Mouse (Mus musculus) neutrophil, adult 5-6 weeks (primary cell): ENCODE results near the gene 1700057G04Rik. TPM values are rescaled to one million over a fixed set of nuclear protein-coding genes. Genes with fewer than 3 reads are reported as not detected.
"Not testable (repeated sequence)": the region's sequence is repeated elsewhere in the genome, so short reads cannot be mapped to it uniquely, and the experiment has no call there.

Experiments
- ATAC-seq: fragments of 151-379, 151-347 bp; 2 replicates; pipeline ENCODE4 v1.8.0; 2017; ENCODE audit warnings: mild to moderate bottlenecking, moderate TSS enrichment; ENCODE audit not compliant: insufficient number of reproducible peaks, poor library complexity, low FRiP score, severe bottlenecking; ENCODE audit errors: extremely low read depth
- total RNA-seq: library from RNA; stranded (forward); fragments of 200-1000 nt; gene quantifications from 2 replicates; pipeline ENCODE4 v1.2.3, GENCODE M21; 2017

The 1700057G04Rik gene
- total RNA-seq, 1 experiment from 2014 or later = not detected

DNA sequence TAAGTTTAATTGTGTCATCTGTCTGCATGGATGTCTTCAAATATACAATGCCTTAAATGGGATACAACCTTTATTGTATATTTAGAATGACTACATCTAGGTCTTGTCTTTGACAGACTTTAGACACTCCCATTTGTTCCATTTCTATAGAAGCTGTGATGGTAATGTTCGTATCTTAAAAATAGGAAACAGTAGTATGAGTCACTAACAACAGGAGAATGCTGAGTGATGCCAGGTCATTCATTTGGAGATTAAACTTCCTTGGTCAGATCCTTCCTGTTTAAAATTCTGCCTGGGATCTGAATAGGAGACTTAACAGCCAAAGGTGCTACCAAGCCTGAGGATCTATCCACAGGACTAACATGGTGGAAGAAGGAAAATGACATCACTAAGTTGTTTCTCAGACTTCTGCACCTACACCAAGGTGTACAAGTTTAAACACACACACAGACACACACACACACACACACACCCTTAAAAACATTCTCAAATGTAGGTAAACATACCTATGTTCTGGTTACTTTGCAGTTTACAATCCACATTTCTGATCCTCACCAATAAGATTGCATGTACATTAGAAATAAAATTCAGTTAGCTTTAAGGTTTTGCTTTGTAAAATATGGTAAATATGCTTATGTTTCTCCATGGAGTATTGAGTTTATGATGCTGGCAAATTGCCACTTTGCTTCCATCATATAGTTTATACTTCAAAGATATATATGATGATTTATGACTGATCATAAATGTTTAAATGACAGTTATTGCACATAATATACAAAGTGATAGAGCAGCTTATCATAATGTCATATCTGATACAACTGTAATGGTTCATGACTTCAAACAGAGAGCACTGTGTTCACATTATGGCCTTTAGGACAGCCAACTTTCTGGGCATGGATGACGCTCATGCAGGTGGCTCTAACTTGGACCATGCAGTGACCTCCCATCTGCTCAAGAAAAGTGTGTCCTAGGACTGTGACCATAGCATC is 15.3 kb upstream of the 1700057G04Rik start:
- ATAC-seq = no peak

DNA sequence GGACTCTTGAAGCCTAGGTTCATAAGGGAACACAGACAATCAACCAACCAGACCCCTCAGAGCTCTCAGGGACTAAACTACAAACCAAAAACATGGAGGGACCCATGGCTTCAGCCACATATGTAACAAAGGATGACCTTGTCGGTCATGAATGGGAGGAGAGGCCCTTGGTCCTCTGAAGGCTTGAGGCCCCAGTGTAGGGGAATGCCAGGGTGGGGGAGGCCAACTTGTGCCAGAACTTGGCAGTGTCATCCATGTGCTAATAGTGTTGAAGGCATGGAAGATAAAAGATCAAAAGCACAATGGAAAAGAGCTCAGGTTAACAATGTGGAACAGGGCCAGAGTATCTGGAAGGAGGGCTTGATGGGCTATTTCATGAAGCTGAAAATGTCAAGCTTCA is 10.9 kb upstream of the 1700057G04Rik start:
- no peak for ATAC-seq

DNA sequence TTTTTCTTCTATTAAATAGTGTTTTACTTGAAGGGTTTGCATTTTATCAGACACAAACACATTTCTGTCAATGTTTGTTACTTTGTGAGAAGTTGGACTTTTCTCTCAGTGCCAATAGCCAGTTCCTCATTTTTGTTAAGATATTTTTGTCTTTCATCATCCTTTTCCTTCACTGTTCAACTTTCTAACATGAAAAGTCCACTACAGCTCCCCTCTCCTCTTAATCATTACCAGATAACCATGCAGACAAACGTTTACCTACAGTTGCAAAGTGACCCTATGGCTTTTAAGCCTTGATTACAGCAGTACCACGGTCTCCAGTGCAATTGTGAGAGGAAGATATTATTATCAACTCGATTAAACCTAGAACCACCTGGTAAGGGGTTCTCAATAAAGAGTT is 8.0 kb upstream of the 1700057G04Rik start:
- no peak for ATAC-seq

DNA sequence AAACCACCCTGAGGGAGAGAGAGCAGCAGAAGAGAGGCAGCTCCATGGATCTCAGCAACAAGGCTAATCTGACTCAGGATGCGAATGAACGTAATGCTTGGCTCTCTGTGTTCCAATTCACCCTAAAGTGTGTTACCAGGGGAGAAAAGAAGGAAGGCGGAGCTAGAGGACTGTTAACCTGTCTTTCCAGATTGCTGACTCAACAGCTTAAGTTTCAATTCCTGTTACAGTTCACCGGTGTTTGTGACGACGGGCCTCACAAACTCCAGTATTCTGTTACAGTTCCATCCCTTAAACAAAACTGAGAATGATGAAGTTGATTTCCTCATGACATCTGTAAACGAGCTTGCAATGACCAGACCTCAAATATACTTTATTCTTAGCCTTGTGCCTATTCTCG is 4.1 kb upstream of the 1700057G04Rik start:
- no peak for ATAC-seq

DNA sequence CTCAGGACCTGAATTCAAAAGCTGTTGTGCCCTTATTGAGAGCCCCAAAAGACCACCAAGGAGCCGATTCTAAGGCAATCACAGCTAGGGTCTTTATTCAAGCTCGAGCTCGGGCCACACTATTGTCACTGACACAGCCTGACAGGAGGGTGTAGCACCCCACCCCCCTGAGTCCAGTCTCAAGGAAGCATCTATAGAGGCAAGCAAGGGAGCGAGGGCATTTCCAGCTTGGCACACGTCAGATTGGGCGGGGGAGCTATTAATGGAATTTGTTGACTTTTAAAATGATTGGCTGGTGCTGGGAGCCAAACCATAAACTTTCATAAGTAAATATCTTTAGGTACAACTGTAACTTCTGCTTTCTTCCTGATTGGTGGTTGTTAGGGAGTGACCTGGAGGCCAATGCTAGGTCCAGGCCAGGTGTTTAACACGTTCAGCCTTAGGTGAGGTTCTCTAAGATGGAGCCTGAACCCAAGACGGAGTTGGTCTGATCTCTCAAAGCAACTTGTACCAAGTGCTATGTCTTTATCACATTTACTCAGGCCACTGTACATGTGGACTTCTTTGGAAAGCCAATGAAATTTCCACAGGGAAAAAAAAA is 3.5 kb upstream of the 1700057G04Rik start:
- no peak for ATAC-seq

DNA sequence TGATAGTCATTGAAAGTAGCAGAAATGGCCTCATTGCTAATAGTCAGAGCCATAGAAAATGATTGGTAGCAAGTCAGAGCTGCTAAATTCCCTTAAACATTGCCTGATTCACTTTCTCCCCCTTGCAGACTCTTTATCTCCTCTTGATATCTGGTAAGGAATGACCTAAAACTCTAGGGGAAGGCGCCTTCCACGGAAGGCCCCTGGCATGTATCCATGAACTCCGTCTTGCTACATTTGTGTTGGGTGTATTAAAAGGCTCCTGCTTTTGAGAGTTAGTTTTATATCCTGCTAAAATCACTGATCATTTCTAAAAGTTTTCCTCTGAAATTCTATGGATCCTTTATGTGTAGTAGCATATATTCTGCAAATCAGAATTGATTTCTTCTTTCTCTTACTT is 7.6 kb downstream of the 1700057G04Rik start:
- no peak for ATAC-seq

DNA sequence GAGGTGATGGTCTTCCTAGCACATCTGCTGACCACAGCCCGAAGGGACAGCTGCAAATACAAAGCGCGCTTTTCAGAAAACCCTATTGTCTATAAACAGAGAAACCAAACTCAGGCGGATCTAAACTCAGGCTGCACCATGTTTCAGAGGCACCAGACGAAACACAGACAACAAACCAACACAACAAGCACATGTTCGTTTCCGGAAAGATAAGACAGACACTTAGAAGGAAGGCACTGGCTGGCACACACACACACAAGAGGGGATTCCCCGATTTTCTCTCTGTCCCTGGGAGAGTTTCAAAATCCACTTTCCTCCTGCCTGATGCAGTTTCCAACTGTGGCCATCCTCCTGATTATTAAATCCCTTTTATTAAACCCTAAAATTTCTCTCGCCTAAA is 16.8 kb downstream of the 1700057G04Rik start:
- ATAC-seq = not testable (repeated sequence)

DNA sequence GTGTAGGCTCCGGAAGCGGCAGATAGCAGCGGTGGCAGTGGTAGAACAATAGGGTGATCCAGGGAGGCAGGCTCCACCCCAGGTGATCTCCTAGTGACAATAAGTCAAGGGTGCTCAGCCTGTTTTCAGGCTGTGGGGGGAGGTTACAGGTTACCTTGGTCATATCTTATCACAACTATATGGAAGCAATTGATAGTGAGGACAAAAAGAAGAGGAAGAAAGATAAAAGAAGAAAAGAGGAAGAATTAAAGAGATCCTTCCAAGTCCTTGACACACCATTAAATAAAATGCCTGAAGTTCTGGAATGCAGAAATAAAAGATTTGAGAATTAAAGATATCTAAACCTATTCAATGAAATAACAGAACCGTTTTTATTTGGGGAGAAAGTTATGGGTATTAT is 17.6 kb downstream of the 1700057G04Rik start:
- ATAC-seq = no peak

DNA sequence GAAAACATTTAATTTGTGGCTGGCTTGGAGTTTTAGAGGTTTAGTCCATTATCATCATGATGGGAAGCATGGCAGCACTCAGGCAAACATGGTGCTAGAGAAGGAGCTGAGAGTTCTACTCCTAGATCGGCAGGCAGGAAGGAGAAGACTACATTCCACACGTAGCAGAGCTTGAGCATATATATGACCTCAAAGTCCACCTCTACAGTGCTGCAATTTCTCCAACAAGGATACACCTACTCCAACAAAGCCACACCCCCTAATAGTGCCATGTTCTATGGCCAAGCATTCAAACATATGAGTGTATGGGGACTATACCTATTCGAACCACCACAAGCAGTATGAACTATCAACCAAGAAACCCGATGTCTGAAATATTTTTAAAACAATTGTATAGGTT is 22.2 kb downstream of the 1700057G04Rik start:
- ATAC-seq = no peak

DNA sequence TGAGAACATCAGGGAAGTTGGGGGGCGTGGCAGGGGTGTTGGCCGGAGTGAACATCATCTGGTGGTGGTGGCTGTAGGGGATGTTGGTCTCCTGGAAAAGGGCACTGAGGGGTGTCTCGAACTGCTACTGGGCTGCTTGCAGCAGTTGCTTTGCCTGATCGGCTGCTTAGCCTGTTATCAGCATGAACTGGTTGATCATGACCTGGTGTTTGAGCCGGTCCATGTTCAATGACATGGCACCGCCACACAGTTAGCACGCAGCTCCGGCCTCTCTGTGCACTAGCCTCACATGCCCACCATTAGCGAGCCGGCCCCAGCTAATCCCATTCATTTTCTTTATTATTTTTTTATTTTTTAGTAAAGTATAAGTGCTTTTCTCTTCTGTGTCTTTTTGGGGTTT is 25.7 kb downstream of the 1700057G04Rik start:
- no peak for ATAC-seq

DNA sequence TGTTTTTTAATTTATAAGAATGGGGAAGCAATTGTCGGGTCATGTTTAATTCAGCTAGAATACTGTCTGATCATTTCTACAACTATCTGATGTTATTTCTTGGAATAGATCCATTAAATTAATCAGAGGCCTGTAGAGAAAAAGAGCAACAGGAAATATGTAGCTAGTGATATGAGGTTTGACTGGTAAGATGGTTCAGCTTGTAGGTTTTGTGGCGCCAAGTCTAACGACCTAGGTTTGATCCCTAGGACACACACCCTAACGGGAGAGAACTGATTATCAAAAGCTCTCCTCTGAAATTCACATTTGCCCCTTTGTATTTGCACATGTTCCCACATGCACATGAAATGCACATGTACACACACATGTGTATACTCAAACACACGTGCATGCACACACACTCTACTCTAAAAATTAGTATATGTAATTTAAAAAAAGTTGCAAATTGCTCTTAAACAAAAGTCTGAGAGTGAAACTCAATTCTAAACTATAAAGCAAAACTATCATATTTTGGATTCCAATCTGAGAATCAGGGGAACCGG is 26.2 kb downstream of the 1700057G04Rik start:
- no peak for ATAC-seq

DNA sequence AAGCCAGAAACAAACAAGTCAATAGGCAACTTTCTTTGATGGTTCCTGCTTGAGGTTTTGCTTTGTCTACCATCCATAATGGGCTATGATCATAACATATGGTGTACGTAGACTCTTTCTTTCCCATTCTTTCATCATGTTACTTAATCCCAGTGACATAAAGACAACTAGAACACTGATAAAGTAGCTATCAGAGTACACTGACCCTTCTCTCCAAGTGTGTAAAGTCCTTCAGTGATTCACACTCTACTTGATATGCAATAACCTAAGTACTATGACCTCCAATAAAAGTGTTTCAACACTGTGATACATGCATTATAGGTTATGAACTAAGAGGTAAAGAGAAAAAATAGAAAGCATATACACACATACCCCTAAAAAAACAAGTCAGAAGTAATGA is 27.9 kb downstream of the 1700057G04Rik start:
- no peak for ATAC-seq

DNA sequence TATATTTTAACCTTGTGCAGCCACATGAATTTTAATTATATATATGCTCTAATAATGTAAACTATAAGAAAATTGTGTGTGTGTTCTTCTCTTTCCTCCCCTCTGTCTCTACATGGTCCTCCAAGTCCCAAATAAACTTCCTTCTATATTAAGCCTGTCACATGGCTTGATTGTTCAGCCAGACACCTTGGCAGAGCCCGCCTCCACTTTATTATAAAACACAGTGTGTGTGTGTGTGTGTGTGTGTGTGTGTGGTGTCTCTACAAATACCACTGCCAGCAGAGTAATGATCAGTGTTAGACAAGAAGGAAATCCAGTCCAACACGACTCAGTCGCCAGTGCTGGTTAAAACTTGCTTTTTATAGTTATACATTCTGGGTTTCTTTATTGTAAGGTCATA is 28.5 kb downstream of the 1700057G04Rik start:
- ATAC-seq = no peak

DNA sequence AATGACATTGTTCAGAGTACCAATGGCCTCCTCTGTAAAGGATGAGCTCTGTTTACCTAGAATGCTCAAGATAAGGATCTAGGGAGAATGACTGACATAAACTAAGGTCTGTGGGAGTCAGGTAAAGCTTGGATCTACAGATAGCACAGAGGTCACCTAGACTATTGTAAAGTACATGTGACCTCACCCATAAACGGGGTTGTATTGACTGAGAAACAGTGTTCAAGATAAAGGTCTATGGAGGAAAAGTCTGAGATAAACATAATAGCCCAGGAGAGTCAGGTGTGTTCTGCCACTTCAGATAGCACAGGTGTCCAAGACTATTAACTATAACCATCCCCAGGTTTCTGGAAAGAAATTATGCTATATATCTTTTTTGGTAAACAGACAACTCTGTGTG is 29.8 kb downstream of the 1700057G04Rik start:
- ATAC-seq = no peak

DNA sequence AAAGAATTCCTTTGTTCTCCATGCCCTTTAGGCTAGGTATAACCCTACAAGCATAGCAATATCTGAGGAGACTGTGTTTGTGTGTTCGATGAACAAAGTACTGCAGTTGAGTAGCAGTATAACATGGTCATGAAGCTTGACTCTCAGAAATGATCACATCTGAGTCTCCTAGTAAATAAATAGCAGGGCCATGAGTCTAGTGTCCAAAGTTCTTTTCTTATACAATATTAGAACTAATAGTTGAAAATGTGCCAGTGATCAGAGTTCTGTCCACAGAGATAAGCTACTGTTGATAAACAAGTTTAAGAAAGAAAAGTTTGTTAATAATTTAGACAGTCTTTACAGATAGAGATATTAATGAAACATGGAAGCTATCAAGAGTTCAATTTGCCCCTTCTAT is 42.7 kb downstream of the 1700057G04Rik start:
- no peak for ATAC-seq

DNA sequence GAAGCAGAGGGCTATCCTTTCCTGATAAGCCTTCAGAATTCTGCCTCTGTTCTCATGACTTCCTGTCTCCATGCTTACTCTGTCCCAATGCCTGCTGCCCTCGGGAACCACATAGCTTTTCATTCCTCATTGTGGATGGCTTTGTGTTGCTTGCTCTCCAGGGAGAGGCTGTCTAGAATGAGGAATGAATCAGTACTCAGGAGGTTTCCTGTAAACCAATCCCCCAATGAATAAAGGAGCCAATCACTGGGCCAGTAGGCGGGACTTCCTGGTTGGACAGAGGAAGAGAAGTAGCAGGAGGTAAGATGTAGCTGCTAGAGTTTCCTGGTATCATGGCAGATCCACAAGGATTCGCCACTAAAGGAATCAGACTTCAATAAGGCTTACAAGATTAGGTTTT is 44.1 kb downstream of the 1700057G04Rik start:
- no peak for ATAC-seq

DNA sequence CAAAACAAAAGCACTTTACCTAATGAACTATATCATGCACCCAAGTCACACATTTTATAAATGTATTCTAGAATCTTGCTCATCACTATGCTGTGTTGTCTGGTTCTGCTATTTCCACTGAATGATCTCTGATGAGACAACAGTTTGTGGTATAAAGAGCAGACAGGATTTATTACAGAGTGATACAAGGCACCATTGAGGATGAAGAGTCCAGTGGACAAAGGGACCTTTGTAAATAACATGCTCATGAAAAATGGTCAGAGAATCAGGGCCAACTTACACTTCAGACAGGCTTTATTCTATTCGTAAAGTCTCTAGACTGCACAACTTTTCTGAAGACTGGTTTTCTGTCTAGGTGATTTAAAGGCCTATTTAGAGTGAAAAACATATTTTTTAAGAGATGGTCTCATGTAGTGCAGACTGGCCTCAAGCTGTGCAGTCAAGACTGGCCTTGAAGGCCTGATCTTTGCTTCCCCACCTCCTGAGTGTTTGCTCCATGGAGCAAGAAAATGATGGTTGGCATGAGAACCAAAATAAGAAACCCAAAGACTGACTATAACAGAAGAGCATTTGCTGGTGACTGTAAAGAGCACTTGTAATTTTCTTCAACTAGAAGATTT is 51.6 kb downstream of the 1700057G04Rik start:
- no peak for ATAC-seq

DNA sequence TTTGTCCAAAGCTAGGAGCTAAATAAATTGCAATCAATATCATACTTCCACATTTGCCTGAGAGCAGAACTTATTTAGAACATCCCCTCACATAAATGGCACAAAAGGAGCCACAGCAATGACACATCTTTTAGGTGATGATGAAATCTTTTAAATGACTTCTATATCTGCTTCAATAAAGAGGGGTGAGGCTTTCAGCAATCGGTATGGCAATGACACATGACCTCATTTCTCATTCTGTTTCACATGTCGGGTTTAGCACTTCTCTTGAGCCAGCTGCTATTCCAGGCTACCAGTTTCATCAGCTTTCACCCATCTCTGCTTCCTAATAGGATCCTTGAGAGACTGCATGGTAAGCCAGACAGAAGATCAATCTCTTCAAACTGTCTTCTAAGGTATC is 54.3 kb downstream of the 1700057G04Rik start:
- no peak for ATAC-seq

DNA sequence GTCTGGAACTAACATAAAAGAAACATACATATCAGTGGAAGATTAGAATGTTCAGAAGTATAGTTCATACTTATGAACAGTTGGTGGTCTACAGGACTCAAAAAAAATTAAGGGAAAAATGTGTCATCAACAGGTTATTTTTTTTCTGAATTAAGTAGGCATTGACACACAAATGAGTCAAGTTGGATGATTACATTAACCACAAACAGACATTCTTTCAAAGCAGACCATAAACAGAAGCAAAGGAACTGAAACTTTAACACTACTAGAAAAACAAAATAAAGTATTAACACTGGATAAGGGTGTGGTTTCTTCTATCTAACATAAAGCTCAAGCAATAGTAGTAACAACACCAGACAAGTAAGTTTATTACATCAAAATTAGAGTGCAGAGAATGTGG is 59.7 kb downstream of the 1700057G04Rik start:
- ATAC-seq = no peak

DNA sequence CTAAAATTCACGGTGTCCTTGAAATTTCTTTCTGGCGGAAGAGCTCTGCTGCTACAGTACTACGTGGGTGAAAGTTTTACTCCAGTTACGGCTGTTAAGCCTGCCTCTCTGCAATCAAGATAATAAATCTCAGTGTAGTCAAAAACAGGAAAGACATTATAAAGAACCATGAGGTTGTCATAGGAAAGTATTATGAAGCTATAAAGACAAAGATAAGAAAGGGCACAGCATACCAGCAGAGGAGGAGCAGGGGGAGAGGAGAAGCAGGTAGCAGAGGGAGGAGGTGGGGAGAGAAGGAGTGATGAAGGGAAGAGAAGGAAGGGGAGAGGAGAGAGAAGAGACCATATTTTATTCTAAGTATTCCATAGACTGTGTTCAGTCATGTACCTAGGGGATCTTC is 64.7 kb downstream of the 1700057G04Rik start:
- no peak for ATAC-seq
